In the genomic region with DNA sequence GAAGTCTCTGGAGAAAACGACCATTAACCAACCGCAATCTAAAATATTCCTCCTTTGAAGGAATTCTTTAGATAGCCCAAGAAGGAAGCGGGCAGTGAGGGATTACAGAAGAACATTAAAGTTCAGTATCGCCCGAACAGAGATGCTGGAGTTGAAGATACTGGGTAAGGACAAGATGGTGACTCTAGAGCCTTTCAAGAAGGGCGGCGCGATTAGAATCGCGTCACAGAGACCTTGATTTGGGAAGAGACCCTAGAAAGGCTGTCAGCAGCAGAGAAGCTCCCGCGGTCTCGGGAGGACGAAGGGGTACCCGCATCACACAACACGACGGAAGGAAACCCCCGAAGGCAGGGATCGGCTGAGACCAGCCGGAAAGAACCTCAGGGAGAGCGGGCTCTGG, we compare ENCODE assay signal across 8 mouse cellular contexts. TPM values are rescaled to one million over a fixed set of nuclear protein-coding genes. Genes with fewer than 3 reads are reported as not detected.
DNase-seq lines count a peak whose midpoint lies in the region; ATAC-seq and TF ChIP-seq lines count a peak whose summit lies in the region.

No protein-coding gene starts in this region.

- peaks cover 16% of the 10 kb centered on the region for H3K4me1 ChIP-seq in lung, embryonic 16.5 days (replicated peaks; ENCODE audit: control insufficient read depth, insufficient read depth, low read length)
- H3K4me1 ChIP-seq in embryonic facial prominence, embryonic 13.5 days, result peaks cover 21% of the 10 kb centered on the region
- peaks cover 20% of the 10 kb centered on the region for H3K4me1 ChIP-seq in limb, embryonic 10.5 days
- peaks cover 3% of the 10 kb centered on the region; the same call in 1 of the 2 replicates for H3K4me1 ChIP-seq in olfactory bulb, adult 2 months (ENCODE audit: control insufficient read depth, insufficient read depth, low read length)

- H3K4me3 ChIP-seq in lung, embryonic 16.5 days (ENCODE audit: low read length), result peak overlapping the region; percentile 70
- H3K4me3 ChIP-seq in embryonic facial prominence, embryonic 13.5 days, result peak overlapping the region; percentile 68
- H3K4me3 ChIP-seq in limb, embryonic 10.5 days, result peak overlapping the region; percentile 70
- H3K4me3 ChIP-seq in olfactory bulb, adult 2 months (ENCODE audit: insufficient read depth, low read depth, low read length), result peak overlapping the region; percentile 83

- no peaks in the 10 kb centered on the region for H3K9me3 ChIP-seq in lung, embryonic 16.5 days (ENCODE audit: control insufficient read depth, low read length)
- H3K9me3 ChIP-seq in embryonic facial prominence, embryonic 13.5 days, result no peaks in the 10 kb centered on the region
- no peaks in the 10 kb centered on the region for H3K9me3 ChIP-seq in limb, embryonic 10.5 days (replicated peaks)

- H3K27me3 ChIP-seq in lung, embryonic 16.5 days (ENCODE audit: control insufficient read depth, insufficient read depth, low read depth, low read length), result peaks cover 4% of the 10 kb centered on the region; the same call in 1 of the 2 replicates
- H3K27me3 ChIP-seq in embryonic facial prominence, embryonic 13.5 days, result peaks cover 14% of the 10 kb centered on the region
- H3K27me3 ChIP-seq in limb, embryonic 10.5 days (ENCODE audit: low read depth, poor library complexity, severe bottlenecking), result peaks cover 18% of the 10 kb centered on the region

- WGBS in lung, embryonic 16.5 days, result 1% methylated on average over 21 of the region's 21 CpGs
- WGBS in embryonic facial prominence, embryonic 13.5 days, result 2% methylated on average over 21 of the region's 21 CpGs
- WGBS in limb, embryonic 10.5 days, result 1% methylated on average over 21 of the region's 21 CpGs
- under 1% methylated on average over 21 of the region's 21 CpGs for WGBS in olfactory bulb, adult 2 months

- peaks cover 8% of the 10 kb centered on the region for H3K36me3 ChIP-seq in lung, embryonic 16.5 days (ENCODE audit: control insufficient read depth, insufficient read depth, low read length)
- H3K36me3 ChIP-seq in embryonic facial prominence, embryonic 13.5 days, result peaks cover 18% of the 10 kb centered on the region
- H3K36me3 ChIP-seq in limb, embryonic 10.5 days, result peaks cover 27% of the 10 kb centered on the region

- intact Hi-C loops in gastrocnemius, postnatal 36 days (cut with DNase I), result loop anchor here (5.0 kb wide), 1 partner anchor 50 kb away; a partner anchor contains a TSS

- no peak for ATAC-seq in lung, embryonic 16.5 days (ENCODE audit: low read depth)
- ATAC-seq in embryonic facial prominence, embryonic 13.5 days (ENCODE audit: insufficient number of reproducible peaks, insufficient read depth, low FRiP score, low TSS enrichment, low read depth), result no peak; the same call in 1 of the 2 replicates

- TF ChIP-seq POLR2A in olfactory bulb, adult 2 months (IDR thresholded peaks at IDR 0.05; ENCODE audit: insufficient read depth, low read depth, low read length), result no peak

- DNase-seq in lung, postnatal 36 days, result no peak
- no peak for DNase-seq in limb, embryonic 10.5 days (ENCODE audit: low spot score)
- DNase-seq in B cell, adult 2 months, result no peak
- DNase-seq in natural killer cell, adult 2 months (ENCODE audit: low spot score in 2 of 2), result no peak
- DNase-seq in gastrocnemius, postnatal 36 days, result no peak

- H3K27ac ChIP-seq in lung, embryonic 16.5 days (ENCODE audit: low read length), result peak overlapping the region; percentile 44
- peak overlapping the region; percentile 74 for H3K27ac ChIP-seq in embryonic facial prominence, embryonic 13.5 days
- peak overlapping the region; percentile 91 for H3K27ac ChIP-seq in limb, embryonic 10.5 days
- peak overlapping the region; percentile 84 for H3K27ac ChIP-seq in olfactory bulb, adult 2 months (ENCODE audit: insufficient read depth, low read depth, low read length)

- peak overlapping the region; percentile 70 for H3K4me2 ChIP-seq in lung, embryonic 16.5 days (ENCODE audit: low read depth, low read length)
- peak overlapping the region; percentile 64 for H3K4me2 ChIP-seq in embryonic facial prominence, embryonic 13.5 days

- H3K9ac ChIP-seq in lung, embryonic 16.5 days (ENCODE audit: low read length), result peak overlapping the region; percentile 79
- peak overlapping the region; percentile 83 for H3K9ac ChIP-seq in embryonic facial prominence, embryonic 13.5 days

- TF ChIP-seq CTCF in olfactory bulb, adult 2 months (IDR thresholded peaks at IDR 0.05; ENCODE audit: insufficient read depth, low read depth, low read length), result no peak

RNA-seq across cellular contexts. Expression of a gene that starts 0.4 kb away (rescaled TPM):
- 16.2 and 17.6 TPM in 2 replicates for polyA plus RNA-seq in lung, embryonic 16.5 days (2015; fragmentation: Nextera tagmentation; extraction: Ambion mirVana)
- polyA plus RNA-seq in embryonic facial prominence, embryonic 13.5 days (2015; fragmentation: Nextera tagmentation; extraction: Ambion mirVana), result 17.0 and 20.3 TPM in 2 replicates
- polyA plus RNA-seq in limb, embryonic 10.5 days (2016; fragmentation: Nextera tagmentation; extraction: Ambion mirVana), result 19.0 and 21.3 TPM in 2 replicates
- polyA plus RNA-seq in olfactory bulb, adult 2 months (2012; ENCODE audit: insufficient read depth, insufficient read length, low replicate concordance, missing spikeins), result not detected in 2 replicates
- 1 to 10 TPM; 3.6 to 6.4 TPM for total RNA-seq in gastrocnemius, postnatal 36 days (2021)

RNA-seq across cellular contexts. Expression of a gene that starts 3.9 kb away (rescaled TPM):
- polyA plus RNA-seq in lung, embryonic 16.5 days (2015; fragmentation: Nextera tagmentation; extraction: Ambion mirVana), result 1.3 and 2.3 TPM in 2 replicates
- 1.3 and 1.7 TPM in 2 replicates for polyA plus RNA-seq in embryonic facial prominence, embryonic 13.5 days (2015; fragmentation: Nextera tagmentation; extraction: Ambion mirVana)
- 0.41 TPM in 1 of 2 replicates, not detected in the other for polyA plus RNA-seq in limb, embryonic 10.5 days (2016; fragmentation: Nextera tagmentation; extraction: Ambion mirVana)
- polyA plus RNA-seq in olfactory bulb, adult 2 months (2012; ENCODE audit: insufficient read depth, insufficient read length, low replicate concordance, missing spikeins), result not detected in 2 replicates
- under 1 TPM; 0.54 to 0.74 TPM for total RNA-seq in gastrocnemius, postnatal 36 days (2021)

RNA-seq across cellular contexts. Expression of a gene that starts 48.0 kb away (rescaled TPM):
- polyA plus RNA-seq in lung, embryonic 16.5 days (2015; fragmentation: Nextera tagmentation; extraction: Ambion mirVana), result 38.8 and 42.5 TPM in 2 replicates
- 47.2 and 48.0 TPM in 2 replicates for polyA plus RNA-seq in embryonic facial prominence, embryonic 13.5 days (2015; fragmentation: Nextera tagmentation; extraction: Ambion mirVana)
- 32.0 and 33.9 TPM in 2 replicates for polyA plus RNA-seq in limb, embryonic 10.5 days (2016; fragmentation: Nextera tagmentation; extraction: Ambion mirVana)
- not detected in 2 replicates for polyA plus RNA-seq in olfactory bulb, adult 2 months (2012; ENCODE audit: insufficient read depth, insufficient read length, low replicate concordance, missing spikeins)
- 1 to 10 TPM; 8.2 to 9.0 TPM for total RNA-seq in gastrocnemius, postnatal 36 days (2021)

Comparison
In these comparisons a context has a peak if more than half of its experiments do, and no peak if none do; other contexts are left out.
1. RNA of a gene that starts 0.4 kb away (polyA plus RNA-seq): 19.0 to 21.3 TPM in limb, embryonic 10.5 days, 17.0 to 20.3 TPM in embryonic facial prominence, embryonic 13.5 days and 16.2 to 17.6 TPM in lung, embryonic 16.5 days; not detected in olfactory bulb, adult 2 months; every median in the first group is over 10 times any median in the second.
2. Peak in every context shown above with its lines, with median percentiles within 50 percentile points of each other: H3K27ac ChIP-seq and H3K4me3 ChIP-seq.